Mouse (Mus musculus) kidney, adult 2 months (tissue): ENCODE measurements around the gene Ly6g6c.

Experiments used
- CTCF ChIP-seq: fragments of 200-500 bp; conservative IDR thresholded peaks from 2 replicates; pipeline ENCODE4 v1.5.1; 2011; ENCODE audit warnings: low read depth, mild to moderate bottlenecking, control low read depth, low read length, moderate library complexity, mixed read lengths; ENCODE audit not compliant: insufficient read depth, insufficient read length
- POLR2A ChIP-seq: fragments of 200-500 bp; IDR thresholded peaks from one replicate; pipeline ENCODE4 v1.6.1; 2011; ENCODE audit warnings: low read depth, low read length, control low read depth

DNA sequence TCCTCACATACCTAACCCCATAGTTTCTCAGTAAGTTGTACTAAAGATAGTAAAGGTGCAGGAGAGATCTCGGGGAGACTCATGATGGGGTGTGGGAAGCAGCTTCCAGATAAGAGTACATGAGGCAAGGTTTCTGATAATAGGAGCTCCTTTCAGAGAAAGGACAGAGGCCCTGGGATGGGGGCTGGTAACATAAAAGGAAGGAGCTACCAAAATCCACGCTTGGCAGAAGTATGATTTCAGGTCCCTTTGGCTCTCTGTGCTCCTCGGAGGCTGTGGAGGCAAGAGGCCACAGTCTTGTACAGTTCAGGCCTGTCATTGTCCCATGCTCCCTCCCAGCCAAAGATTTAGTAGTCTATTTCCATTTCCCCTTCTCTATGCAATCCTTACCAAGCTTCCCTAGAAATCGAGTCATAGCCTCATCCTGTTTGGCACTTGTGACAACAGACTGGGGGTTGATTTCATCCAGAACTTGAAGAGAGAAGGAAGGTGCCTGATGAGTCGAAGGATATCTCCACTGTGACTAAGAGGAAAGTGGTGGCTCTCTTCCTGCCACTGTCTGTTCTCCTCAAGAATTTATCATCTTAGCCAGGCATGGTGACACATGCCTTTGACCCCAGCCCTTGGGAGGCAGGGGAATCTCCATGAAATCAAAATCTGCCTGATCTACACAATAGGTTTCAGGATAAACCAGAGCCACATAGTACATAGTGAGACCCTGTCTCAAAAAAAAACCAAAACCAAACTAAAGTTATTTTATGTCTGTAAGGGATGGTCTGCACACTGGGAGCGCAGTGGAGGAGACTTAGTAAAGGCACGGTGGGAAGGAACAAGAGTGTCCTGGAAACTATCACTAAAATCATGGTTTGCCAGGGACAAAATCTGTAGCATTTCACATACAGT lies 20.0 kb upstream of the Ly6g6c start:
- TF ChIP-seq POLR2A (no peak), CTCF (no peak)
